Mouse (Mus musculus) hematopoietic stem cell, adult 5-6 weeks (primary cell): ENCODE measurements around the gene Gabpb2. TPM values are rescaled to one million over a fixed set of nuclear protein-coding genes. Genes with fewer than 3 reads are reported as not detected.
"Not testable (repeated sequence)": the region's sequence is repeated elsewhere in the genome, so short reads cannot be mapped to it uniquely, and the experiment has no call there.

Experiments used
- ATAC-seq, 2 experiments: fragments of 125-278 bp in 1 of 2; replicated peaks in 1 of 2; 2 replicates each; pipeline ENCODE4 v1.8.0; 2016 to 2017; ENCODE audit warnings: inconsistent platforms in 2 of 2, mild to moderate bottlenecking in 2 of 2, moderate number of reproducible peaks in 2 of 2, low read depth in 1 of 2, moderate TSS enrichment in 1 of 2; ENCODE audit not compliant: low FRiP score in 2 of 2, poor library complexity in 2 of 2, severe bottlenecking in 2 of 2, insufficient read depth in 1 of 2, low TSS enrichment in 1 of 2
- total RNA-seq: library from RNA; stranded (forward); fragments of 172-1452, 232-1000 nt; gene quantifications from 2 replicates; pipeline ENCODE4 v1.2.3, GENCODE M21; 2017

Gabpb2 gene
- total RNA-seq, 1 experiment from 2014 or later = 52.8 TPM

GRCm38 (mm10) chr3:95141474-95141873, 76.2 kb downstream of the Gabpb2 start:
- peak; percentile 74 to 80 for ATAC-seq

GRCm38 (mm10) chr3:95140795-95141194, 76.9 kb downstream of the Gabpb2 start:
- no peak for ATAC-seq

- ATAC-seq = no peak
These were observed 77.5 kb downstream of the Gabpb2 start for GRCm38 (mm10) chr3:95140289-95140595.

GRCm38 (mm10) chr3:95139586-95140288, 78.0 kb downstream of the Gabpb2 start:
- no peak for ATAC-seq

GRCm38 (mm10) chr3:95136336-95136735, 81.4 kb downstream of the Gabpb2 start:
- ATAC-seq = peak in 1 of 2 experiments; percentile 13; a peak in 1 of 4 replicates

- peak; percentile 30; a peak in 2 of 4 replicates for ATAC-seq
These were observed 82.2 kb downstream of the Gabpb2 start for GRCm38 (mm10) chr3:95135433-95136052.

GRCm38 (mm10) chr3:95135023-95135422, 82.7 kb downstream of the Gabpb2 start:
- ATAC-seq = no peak; a peak in 1 of 4 replicates

- 0 out of 4 replicates have a peak, but pooled peaks have one; percentile 2 to 5 for ATAC-seq
These were observed 83.6 kb downstream of the Gabpb2 start for GRCm38 (mm10) chr3:95134133-95134532.

- peak; percentile 77 to 88 for ATAC-seq
These were observed 84.0 kb downstream of the Gabpb2 start, which contains the start of the genes Scnm1 and Lysmd1 for GRCm38 (mm10) chr3:95133680-95134101. TSS of gene Scnm1 (minus strand) at chr3:95134011. TSS of gene Lysmd1 (plus strand) at chr3:95134088.

GRCm38 (mm10) chr3:95133176-95133575, 84.5 kb downstream of the Gabpb2 start:
- ATAC-seq = 0 out of 4 replicates have a peak, but pooled peaks of 1 of the 2 experiments have one; percentile 1

GRCm38 (mm10) chr3:95132389-95132788, 85.3 kb downstream of the Gabpb2 start:
- not testable (repeated sequence) for ATAC-seq

Other genes starting within 250 kb of the Gabpb2 start
- gene Pi4kb, start 243.2 kb downstream of the Gabpb2 start, total RNA-seq = 28.3 and 34.2 TPM in 2 replicates
- gene Zfp687, start 202.5 kb downstream of the Gabpb2 start, total RNA-seq = 26.6 and 29.0 TPM in 2 replicates
- 164 and 233 TPM in 2 replicates for gene Psmd4, start 175.3 kb downstream of the Gabpb2 start, total RNA-seq
- 20.9 and 23.1 TPM in 2 replicates for gene Pip5k1a, start 111.0 kb downstream of the Gabpb2 start, total RNA-seq
- gene Vps72, start 106.9 kb downstream of the Gabpb2 start, total RNA-seq = 63.2 and 229 TPM in 2 replicates
- gene Tmod4, start 93.4 kb downstream of the Gabpb2 start, total RNA-seq = 0.63 TPM in 1 of 2 replicates, not detected in the other
- 96.4 and 116 TPM in 2 replicates for gene Scnm1, start 83.9 kb downstream of the Gabpb2 start, total RNA-seq
- gene Lysmd1, start 83.8 kb downstream of the Gabpb2 start, total RNA-seq = 8.6 and 10.4 TPM in 2 replicates
- gene Tnfaip8l2, start 75.6 kb downstream of the Gabpb2 start, total RNA-seq = 15.2 and 16.3 TPM in 2 replicates
- gene Sema6c, start 57.5 kb downstream of the Gabpb2 start, total RNA-seq = 0.31 and 1.3 TPM in 2 replicates
- gene Cdc42se1, start 10.8 kb upstream of the Gabpb2 start, total RNA-seq = 60.3 and 67.5 TPM in 2 replicates
- gene Mllt11, start 14.3 kb upstream of the Gabpb2 start, total RNA-seq = 8.2 and 13.0 TPM in 2 replicates
- gene Gm128, start 23.7 kb upstream of the Gabpb2 start, total RNA-seq = 1.6 and 2.3 TPM in 2 replicates
- not detected in 2 replicates for gene Bnipl, start 33.3 kb upstream of the Gabpb2 start, total RNA-seq
- gene Mindy1, start 63.4 kb upstream of the Gabpb2 start, total RNA-seq = 42.4 and 45.4 TPM in 2 replicates
- gene Prune1, start 64.2 kb upstream of the Gabpb2 start, total RNA-seq = 9.8 and 11.7 TPM in 2 replicates
- gene Anxa9, start 89.3 kb upstream of the Gabpb2 start, total RNA-seq = 8.0 and 9.9 TPM in 2 replicates
- gene Cers2, start 96.9 kb upstream of the Gabpb2 start, total RNA-seq = 103 and 119 TPM in 2 replicates
- gene Setdb1, start 139.3 kb upstream of the Gabpb2 start, total RNA-seq = 37.0 and 46.7 TPM in 2 replicates
- gene 4930558C23Rik, start 184.9 kb upstream of the Gabpb2 start, total RNA-seq = not detected in 2 replicates
- 28.8 and 29.3 TPM in 2 replicates for gene Arnt, start 216.5 kb upstream of the Gabpb2 start, total RNA-seq